Mouse (Mus musculus): ENCODE results near the gene 4930452B06Rik.
A peak's percentile ranks its signal among the peaks of the same experiment; 100 is the strongest.

Gene 4930452B06Rik

GRCm38 (mm10) chr14:8525232-8525631 is 140.8 kb downstream of the 4930452B06Rik start:
- no peak for DNase-seq (ENCODE audit: low spot score in 2 of 2)

- no peak for DNase-seq (ENCODE audit: low spot score in 2 of 2)
Observed at GRCm38 (mm10) chr14:8517681-8518080, 148.4 kb downstream of the 4930452B06Rik start.

GRCm38 (mm10) chr14:8514071-8514470 is 152.0 kb downstream of the 4930452B06Rik start:
- DNase-seq (ENCODE audit: low spot score in 2 of 2) = no peak

GRCm38 (mm10) chr14:8511276-8511675 is 154.8 kb downstream of the 4930452B06Rik start:
- no peak for DNase-seq (ENCODE audit: low spot score in 2 of 2)

- no peak for DNase-seq (ENCODE audit: low spot score in 2 of 2)
Observed at GRCm38 (mm10) chr14:8510288-8510959, 155.6 kb downstream of the 4930452B06Rik start.

- no peak for DNase-seq (ENCODE audit: low spot score in 2 of 2)
Observed at GRCm38 (mm10) chr14:8508669-8509068, 157.4 kb downstream of the 4930452B06Rik start.

- no peak for DNase-seq (ENCODE audit: low spot score in 2 of 2)
Observed at GRCm38 (mm10) chr14:8504206-8504605, 161.8 kb downstream of the 4930452B06Rik start.

GRCm38 (mm10) chr14:8503345-8503744 is 162.7 kb downstream of the 4930452B06Rik start:
- no peak for DNase-seq (ENCODE audit: low spot score in 2 of 2)

GRCm38 (mm10) chr14:8502496-8502895 is 163.5 kb downstream of the 4930452B06Rik start:
- no peak for DNase-seq (ENCODE audit: low spot score in 2 of 2)

GRCm38 (mm10) chr14:8495691-8496090 is 170.3 kb downstream of the 4930452B06Rik start:
- DNase-seq (ENCODE audit: low spot score in 2 of 2) = no peak

GRCm38 (mm10) chr14:8494952-8495351 is 171.1 kb downstream of the 4930452B06Rik start:
- no peak for DNase-seq (ENCODE audit: low spot score in 2 of 2)

- no peak for DNase-seq (ENCODE audit: low spot score in 2 of 2)
Observed at GRCm38 (mm10) chr14:8494260-8494659, 171.8 kb downstream of the 4930452B06Rik start.

GRCm38 (mm10) chr14:8478098-8478497 is 187.9 kb downstream of the 4930452B06Rik start:
- no peak for DNase-seq (ENCODE audit: low spot score in 2 of 2)

- no peak for DNase-seq (ENCODE audit: low spot score in 2 of 2)
Observed at GRCm38 (mm10) chr14:8477348-8477747, 188.7 kb downstream of the 4930452B06Rik start.

GRCm38 (mm10) chr14:8476606-8477005 is 189.4 kb downstream of the 4930452B06Rik start:
- DNase-seq (ENCODE audit: low spot score in 2 of 2) = no peak

GRCm38 (mm10) chr14:8475851-8476250 is 190.2 kb downstream of the 4930452B06Rik start:
- no peak for DNase-seq (ENCODE audit: low spot score in 2 of 2)

GRCm38 (mm10) chr14:8472884-8473283 is 193.2 kb downstream of the 4930452B06Rik start:
- no peak for DNase-seq (ENCODE audit: low spot score in 2 of 2)

GRCm38 (mm10) chr14:8464401-8465154 is 201.5 kb downstream of the 4930452B06Rik start:
- no peak for DNase-seq (ENCODE audit: low spot score in 2 of 2)

GRCm38 (mm10) chr14:8462973-8463372 is 203.1 kb downstream of the 4930452B06Rik start:
- no peak for DNase-seq (ENCODE audit: low spot score in 2 of 2)

- DNase-seq (ENCODE audit: low spot score in 2 of 2) = no peak
Observed at GRCm38 (mm10) chr14:8462321-8462909, 203.6 kb downstream of the 4930452B06Rik start.

- peak in 1 of 2 experiments; percentile 27 for DNase-seq (ENCODE audit: low spot score in 2 of 2)
Observed at GRCm38 (mm10) chr14:8460226-8461129, 205.6 kb downstream of the 4930452B06Rik start.

- no peak for DNase-seq (ENCODE audit: low spot score in 2 of 2)
Observed at GRCm38 (mm10) chr14:8459759-8460158, 206.3 kb downstream of the 4930452B06Rik start.

Data from spleen, postnatal 10 days (tissue).